Mouse (Mus musculus) left cerebral cortex, adult 11 months (tissue): ENCODE results near the gene Glis1.
"Not testable (repeated sequence)": the region's sequence is repeated elsewhere in the genome, so short reads cannot be mapped to it uniquely, and the experiment has no call there.

Source experiments
- DNase-seq: peaks from one replicate; pipeline ENCODE4 v3.0.0; 2022; ENCODE audit warnings: low spot score

Gene Glis1

DNA sequence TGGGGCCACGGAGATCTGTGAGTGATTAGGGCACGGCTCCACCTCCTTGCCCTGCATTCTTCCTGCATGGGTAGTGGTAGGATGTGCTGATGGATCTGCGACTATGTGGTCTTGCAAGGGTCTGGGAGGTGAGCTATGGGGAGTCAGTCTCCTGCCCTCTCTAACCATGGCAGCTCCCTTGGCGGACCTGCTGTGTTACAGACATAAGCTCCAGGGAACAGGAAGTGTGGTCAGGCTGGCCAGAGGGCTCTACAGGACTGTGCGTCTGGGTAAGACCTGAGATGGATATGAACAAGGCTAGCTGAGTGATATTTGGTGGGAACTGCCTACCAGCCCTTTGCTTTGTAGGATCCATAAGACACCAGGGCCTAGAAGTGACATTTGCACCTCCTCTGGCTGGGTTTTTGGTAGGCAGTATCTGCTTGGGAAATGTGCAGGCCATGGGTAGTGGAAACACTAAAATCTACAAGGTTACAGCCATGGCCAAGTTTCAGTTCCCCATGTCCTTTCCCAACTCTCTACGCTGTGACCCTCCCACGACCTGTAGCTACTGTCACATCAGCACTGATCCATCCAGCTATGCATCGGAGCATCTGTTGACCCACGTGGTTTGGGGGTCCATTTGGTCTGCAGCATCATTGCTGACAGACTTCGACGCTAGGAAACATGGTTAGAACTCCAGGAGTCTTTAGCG, 142.9 kb downstream of the Glis1 start:
- no peak for DNase-seq

DNA sequence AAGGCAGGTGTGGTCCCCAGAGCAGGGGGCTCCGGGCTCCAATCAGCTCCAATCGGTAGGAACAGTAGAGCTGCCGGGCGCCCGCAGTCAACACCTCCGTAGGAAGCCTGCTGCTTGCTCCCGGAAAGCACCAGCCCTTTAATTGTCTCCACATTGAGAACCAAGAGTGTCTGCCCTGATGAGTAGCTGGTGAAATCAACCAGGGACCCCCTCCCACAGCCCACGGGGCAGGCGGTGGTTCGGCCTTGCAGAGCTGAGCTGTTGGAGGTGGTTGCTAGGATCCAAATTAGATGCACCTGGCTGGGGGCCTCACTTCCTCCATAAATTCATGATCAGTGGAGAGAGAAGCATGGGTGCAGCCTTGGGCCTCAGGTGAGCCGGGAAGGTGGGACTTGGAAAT, 146.5 kb downstream of the Glis1 start:
- DNase-seq = no peak

DNA sequence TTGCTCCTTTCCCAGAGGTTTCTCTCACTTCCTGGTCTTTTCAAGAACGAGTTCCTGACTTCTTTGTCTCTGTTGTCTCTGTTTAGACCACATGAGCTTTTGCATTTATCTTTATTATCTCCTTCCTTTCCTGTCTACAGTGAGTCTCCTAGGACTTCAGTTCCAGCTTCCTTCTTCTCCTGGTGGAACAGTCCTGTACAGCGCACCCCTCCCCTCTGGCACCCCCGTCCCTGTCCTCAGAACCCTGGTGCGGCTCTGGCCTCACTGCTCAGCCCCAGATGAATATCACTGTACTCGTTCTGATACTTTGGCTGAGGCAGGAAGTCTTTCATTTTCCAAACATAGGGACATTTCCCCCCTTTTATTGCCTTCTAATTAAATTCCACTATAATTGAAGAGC, 152.0 kb downstream of the Glis1 start:
- DNase-seq = no peak

DNA sequence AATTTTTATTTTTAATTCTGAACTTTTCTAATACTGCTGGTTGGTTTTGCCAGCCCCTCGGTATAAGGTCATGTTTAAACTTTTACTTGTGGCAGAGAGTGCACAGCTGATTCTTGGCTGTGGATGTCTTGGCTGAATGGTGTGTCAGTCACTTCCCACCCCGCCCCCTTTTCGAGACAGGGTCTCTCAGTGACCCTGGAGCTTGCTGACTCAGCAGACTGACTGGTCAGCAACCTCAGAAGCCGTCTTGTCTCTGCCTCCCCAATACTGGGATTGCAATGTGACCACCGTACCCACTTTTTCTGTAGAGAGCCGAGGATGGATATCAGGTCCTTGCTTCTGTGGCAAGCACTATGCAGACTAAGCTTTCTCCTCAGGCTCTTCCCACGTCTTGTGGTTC, 154.2 kb downstream of the Glis1 start:
- DNase-seq = no peak

DNA sequence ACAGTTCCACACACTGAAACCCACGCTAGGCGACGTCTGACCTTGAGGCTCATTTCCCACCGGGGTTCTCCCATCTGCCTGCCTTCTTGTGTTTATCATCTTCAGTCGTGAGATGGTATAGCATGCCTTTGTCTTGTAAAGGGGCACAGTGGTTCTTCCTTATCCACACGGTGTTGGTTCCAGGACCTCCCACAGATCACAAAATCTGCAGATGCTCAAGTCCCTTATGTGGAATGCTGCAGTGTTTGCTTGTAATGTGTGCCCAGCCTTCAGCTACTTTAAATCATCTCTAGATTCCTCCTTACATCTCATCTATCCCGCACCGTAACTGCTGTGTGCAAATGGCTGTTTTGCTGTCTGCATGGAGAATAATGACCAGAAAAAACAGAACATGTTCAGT, 154.7 kb downstream of the Glis1 start:
- DNase-seq = no peak

DNA sequence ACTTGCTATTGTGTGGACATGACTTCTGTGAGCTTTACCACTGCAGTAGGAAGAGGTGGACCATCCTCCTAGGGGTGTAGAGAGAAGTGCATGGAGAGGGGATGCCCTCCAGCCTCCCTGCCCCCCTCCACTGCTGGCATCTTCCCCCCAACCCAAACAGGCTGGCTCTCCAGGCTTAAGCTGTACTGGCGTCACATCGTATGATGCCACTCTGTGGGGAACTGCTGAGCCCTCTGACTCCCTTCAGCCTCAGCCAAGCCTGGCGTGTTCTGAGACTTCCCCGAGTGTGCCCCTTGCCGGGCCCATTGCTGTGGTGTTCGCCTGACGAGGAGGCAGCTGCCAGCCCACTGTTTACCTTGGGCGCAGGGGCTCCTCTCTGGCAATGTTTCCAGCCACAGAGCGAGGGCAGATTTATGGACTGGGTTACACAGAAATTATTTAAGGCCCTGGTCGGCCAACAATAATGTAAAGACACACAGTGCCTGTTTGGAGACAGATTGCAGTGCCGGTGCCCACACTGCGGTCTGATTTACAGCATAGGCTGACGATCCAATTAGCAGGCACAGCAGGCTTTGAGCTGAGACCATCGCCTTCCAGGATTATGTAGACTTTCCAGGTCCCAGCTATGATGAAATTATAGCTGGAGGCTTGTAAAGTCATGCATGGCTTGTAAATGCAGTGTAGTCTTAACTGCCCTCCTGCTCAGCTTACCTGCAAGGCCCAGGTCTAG, 156.6 kb downstream of the Glis1 start:
- DNase-seq = no peak

DNA sequence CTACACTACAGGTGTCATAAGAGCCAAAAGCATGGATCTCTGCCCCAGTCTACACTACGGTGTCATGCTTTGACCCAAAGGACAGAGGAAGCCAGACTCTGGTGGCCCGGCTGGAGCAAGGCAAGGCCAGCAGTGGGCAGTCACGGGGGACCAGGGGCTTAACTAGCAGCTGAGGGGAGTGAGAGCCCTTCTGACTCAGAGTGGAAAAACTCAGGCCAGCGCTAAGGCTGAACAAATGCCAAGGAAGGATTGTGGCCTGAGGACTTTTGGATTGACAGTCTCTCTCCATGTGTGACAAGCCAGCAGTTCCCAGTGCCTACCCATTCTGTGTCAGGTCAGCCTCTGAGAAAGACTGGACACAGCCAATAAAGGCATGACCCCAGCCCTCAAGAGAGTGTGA, 159.0 kb downstream of the Glis1 start:
- no peak for DNase-seq

DNA sequence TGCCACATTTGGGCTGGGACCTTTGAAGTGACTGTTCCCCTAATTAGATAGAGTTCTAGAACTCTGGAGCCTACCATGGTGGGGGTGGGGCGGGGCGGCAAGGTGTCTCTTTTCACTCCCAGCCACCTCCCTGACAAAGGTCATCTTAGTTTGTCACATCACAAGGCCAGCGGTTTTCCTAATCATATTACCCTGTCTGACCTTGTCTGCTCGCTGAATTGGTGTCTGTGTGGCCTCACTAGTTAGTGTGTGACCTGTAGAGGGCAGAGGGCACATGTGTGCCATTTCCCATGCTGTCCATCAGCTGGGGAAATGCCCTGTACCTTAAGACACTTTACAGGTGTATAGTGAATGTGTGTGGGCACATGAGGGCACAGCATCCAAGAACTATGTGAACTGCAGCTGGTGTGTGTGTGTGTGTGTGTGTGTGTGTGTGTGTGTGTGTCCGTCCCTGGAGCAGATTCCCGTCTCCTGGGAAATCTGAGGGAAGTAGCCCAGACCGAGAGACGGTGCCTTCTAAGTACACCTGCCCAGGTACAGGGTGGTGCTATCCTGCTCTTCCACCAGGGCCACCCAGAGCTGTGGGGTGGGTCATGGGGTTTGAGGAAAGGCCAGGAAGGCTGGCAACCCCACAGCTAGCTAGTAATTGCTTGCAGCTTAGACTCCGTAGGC, 163.0 kb downstream of the Glis1 start:
- DNase-seq = no peak

DNA sequence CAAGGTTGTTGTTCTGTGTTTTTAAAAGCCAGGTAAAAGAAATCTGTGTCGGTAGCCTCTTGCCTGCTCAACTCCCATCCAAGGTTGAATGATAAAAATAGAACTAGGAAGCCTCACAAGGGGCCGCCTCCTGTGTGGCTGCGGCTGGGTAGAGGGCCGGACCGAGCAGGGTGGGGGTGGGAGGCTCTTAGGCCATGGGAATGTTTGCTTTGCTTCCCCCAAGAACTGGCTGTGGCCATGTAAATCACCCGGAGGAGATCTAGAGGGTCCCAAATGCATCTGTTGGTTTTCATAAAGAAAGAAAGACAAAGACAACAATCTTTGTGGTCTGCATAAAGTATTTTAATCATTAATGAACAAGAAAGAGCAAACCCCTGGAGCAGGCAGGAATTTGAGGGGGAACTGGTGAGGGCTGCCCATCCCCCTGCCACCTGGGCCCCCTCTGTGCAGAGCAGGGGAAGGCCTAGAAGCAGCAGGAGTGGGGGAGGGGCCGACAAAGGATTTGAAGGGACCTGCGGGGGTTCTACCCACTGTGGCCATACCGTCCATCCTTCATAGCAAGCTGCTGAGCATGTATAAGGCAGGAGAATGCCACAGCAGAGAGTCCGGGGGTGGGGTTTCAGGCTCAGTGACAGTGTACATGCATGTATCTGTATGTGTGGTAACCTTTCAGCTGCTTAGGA, 163.6 kb downstream of the Glis1 start:
- no peak for DNase-seq

DNA sequence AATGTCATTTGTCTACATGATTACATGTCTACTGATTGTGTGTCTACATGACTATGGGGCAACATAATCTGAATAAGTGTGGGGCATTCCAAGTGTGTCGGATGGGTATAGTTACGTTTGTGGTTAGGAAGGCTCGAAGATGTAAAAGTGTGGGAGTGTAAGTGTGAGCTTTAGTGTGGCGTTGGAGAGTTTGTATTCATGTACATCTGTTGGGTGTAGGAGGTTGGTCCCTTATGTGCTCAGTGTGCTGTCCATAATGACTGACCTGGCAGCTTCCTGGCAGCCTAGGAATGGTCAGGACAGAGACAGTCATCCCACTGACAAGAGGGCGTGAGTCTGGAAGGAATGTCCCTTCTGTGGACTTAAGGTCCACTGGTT, 164.2 kb downstream of the Glis1 start:
- DNase-seq = not testable (repeated sequence)

DNA sequence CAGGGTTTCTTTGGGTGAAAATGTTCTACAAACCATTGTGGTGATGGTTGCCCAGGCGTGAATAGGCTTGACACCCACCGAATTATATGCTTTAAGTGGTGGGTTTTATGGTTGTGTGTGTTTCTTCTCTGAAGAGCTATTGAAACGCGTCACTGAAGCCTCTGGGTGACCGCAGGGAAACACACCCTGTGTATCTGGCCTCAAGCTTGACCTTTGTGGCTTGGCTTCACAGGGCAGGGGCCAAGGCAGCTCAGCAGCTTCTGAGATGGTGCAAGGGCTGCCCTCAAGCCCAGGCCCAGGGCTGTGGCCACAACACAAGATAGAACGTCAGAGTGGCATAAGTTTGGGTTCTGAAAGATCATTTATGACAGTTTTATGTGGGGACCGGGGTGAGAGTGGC, 167.9 kb downstream of the Glis1 start:
- no peak for DNase-seq

DNA sequence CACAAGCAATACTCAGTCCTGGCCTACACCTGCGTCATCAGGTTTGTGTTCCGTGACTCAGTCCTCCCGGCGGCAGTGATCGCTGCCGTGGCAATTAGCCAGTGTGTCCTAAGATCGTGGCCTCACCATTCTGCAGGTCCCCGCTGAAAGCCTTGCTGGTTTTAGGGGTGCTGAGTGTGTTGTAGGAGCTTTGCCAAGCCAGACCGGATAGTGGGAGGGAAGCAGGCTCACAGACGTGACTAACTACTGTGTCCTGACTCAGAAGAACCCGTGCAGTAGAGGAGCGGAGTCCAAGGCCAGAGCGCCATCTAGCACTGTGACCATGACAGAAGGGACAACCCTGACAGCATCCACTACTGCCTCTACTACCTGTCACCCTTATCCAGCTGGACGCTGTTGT, 168.4 kb downstream of the Glis1 start:
- DNase-seq = no peak

DNA sequence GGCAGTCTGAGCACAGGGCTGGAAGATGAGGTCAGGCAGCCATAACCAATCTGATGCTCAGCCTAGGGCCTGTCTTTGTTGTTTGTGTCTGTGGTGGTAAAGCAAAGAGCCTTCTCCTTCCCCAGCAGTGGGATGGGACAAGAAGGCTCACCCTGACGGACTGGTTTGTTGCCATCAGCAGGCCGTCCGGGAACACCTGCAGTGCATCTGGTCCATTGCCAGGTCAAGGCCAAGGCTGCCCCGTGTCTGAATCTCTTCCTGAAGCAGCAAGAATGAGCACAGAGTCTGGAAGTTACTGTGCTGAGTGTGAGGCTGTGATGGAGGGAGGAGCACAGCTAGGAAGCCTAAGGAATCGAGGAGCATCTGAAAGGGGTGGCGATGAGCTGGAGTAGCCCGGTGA, 168.8 kb downstream of the Glis1 start:
- DNase-seq = no peak

DNA sequence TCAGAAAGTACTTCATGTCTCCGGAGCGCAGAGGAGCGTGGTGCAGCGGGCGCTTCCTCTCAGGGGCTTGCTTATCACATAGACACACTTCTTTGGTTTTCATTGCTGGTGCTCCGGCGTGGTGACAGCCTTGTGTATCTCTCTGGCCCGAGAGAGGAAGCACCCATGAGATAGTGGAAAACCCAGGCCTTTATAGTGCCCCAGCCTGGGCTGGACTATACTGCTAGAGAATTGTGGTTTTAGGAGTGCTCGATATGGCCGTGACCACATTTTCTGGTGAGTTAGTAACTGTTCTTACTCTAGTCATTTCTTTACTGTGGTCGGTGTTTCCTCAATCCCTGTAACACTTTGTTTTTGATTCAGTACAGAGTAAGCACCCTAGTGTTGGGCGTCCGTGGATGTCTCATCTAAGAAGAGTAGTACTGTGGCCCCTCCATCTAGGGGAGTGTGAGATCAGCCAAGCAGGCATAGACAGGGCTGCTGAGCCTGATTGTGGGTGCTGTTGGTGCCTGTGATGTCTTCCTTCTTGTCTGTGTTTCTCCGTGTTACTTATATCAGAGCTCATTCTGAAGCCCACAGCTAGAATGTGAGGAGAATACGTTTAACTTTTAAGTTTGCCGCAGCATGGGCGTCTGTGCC, 171.7 kb downstream of the Glis1 start:
- no peak for DNase-seq

DNA sequence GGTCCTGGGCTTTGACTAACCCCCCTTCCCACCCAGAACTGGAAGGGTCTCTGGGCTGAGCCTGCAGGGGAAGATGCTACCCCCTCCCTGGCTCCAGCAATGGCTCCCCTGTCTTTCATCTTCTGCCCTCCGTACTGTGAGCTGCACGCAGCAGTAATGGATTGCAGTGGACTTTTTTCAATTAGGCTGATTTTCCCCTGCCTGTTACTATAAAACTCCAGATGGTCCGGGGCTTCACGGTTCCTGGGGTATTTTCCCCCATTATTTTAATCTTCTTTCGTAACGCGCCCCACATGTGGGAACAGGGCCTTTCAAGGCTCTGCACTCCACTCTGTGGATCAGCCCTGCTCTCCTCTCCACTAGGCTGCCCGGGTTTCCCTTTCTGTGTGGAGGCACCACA, 175.4 kb downstream of the Glis1 start:
- no peak for DNase-seq

DNA sequence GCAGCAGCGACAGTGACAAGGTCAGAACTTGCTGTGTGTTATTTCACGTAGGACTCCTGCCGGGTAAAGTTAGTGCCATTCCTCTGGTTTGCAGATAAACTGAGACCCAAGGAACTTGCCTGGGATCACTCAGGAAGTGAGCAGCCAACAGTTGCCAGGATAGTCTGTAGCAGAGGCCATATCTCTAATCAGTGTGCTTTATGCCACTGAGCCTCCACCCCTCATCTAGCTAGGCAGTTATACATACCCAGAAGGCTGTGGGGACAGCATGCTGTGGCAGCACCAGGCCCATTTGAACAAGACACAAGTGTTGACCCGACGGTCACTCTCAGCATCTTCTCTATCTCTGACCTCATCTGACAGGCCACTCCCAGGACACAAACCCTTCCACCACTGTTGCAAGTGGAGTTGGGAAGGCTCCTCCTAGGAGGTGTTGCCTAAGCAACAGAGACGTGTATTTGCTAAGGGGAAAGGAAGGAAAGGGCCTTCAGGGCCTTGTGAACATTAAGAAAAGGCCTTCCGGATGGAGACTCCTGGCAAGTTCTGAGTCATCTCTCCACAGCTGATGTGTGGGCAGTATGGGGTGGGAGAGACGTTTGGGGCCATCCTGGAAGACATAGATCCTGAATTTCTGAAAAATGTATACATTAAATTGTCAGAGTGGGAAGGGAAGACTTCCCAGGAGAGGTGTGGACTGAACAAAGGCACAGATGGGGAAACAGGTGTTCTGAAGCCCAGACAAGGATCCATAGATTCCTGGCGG, 177.7 kb downstream of the Glis1 start:
- DNase-seq = peak; percentile 18

DNA sequence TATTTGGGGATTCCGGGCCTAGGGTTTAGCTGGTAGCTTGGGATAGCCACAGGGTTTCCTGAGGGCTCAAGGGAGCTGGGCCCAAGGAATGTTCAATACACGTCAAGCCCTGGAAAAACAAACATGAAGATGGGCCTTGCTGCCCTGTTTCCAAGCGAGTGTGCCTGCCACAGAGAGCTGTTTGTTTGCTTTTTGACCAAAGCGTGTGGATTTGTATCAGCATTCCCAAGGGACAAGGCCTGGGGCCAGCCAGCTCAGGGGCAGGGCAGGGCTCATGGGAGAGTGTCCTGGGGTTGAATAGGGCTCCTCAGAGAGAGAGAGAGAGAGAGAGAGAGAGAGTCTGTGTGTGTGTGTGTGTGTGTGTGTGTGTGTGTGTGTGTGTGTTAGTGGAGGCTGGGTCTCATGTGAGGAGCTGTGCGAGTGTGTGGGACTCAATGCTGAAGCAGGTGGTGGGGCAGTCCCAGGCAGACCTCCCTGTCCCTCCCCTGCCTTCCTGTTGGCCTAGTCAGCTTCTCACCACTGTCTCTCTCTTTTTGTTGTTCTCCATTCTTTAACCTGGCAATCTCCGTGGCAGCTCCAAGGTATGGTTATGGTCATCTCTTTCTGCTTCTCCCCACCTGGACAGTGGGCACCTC, 183.3 kb downstream of the Glis1 start:
- DNase-seq = no peak

DNA sequence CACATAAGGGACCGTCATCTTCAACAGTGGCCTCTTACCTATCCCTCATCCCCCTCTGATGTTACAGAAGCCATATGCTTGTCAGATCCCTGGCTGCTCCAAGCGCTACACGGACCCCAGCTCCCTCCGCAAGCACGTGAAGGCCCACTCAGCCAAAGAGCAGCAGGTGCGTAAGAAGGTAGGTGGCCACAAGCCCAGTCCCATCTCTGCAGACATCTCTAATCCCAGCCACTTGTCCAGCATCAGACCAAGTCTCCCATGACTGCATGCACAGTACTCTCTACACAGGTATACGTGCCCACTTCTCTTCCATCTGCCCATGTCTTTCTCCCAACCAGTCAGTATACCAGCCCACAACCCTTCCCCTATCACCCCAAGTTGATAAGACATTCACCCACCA, 185.1 kb downstream of the Glis1 start:
- no peak for DNase-seq

DNA sequence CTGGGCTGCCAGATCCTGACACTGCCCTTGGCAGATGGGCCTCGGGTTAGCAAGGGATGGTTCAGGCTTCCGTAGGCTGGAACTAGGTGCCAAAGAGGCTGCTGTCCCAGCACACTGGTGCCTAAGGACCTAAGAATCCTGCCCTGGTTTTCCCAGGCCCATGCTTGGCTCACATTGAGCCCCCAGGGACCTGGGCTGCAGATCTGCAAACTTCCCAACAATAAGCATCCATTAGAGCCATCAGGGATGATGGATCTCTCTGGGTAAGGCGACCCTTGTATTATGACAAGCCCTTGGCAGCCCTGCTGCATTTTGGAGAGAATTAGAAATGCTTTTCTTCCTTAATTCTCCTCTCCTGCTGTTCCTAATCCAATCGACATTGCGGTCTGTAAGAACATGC, 187.0 kb downstream of the Glis1 start:
- DNase-seq = no peak

DNA sequence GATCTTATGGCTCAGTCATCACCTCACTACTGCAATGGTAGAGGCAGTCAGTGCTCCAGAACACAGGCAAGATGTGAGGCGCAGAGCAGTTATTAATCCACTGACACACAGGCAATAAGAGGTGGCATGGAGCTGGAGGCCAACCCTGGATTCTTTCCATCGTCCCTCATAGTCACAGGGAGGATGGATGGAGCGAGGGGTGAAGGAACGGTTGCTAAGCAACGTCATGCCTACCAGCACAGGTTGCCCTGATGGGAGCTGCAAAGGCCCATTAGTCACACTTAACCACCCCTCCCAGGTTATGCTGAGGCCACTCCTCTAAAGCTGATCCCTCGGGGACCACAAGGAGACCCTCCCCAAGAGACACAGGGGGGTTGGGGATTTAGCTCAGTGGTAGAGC, 187.9 kb downstream of the Glis1 start:
- no peak for DNase-seq

DNA sequence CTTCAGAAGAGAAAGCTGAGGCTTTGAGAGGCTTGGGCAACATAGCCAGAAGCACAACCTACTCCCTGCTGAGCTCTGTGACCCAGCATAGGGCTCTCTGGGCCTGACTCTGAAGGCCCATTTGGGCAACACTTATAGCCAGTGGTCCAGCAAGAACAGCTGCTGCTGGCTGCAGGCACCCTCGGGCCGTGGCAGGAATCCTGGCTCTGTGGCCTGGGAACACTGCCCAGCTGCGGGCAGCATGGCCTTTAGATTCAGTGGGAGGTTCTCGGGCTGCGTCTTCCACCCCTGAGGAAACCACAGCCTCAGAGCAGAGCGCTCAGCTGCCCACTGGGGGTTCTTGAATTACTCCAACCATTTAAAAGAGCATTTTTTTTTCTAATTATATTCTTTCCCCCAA, 189.5 kb downstream of the Glis1 start:
- no peak for DNase-seq
